Mouse (Mus musculus) hindbrain, embryonic 12.5 days (tissue): ENCODE measurements around the gene Zic5. TPM values are rescaled to one million over a fixed set of nuclear protein-coding genes. Genes with fewer than 3 reads are reported as not detected.
"Not testable (repeated sequence)": the region's sequence is repeated elsewhere in the genome, so short reads cannot be mapped to it uniquely, and the experiment has no call there.

Experiments used
- ATAC-seq: fragments of 200-750 bp; cut with Nextera tagmentation; 2 replicates; pipeline ENCODE4 v1.8.0; 2017; ENCODE audit warnings: moderate TSS enrichment; ENCODE audit not compliant: low FRiP score
- H3K27ac ChIP-seq: fragments of 300-500 bp; sonication (generic); 2 replicates; pipeline ENCODE4 v1.5.1; 2016; ENCODE audit warnings: mild to moderate bottlenecking
- H3K27me3 ChIP-seq: fragments of 300-500 bp; sonication (generic); 2 replicates; pipeline ENCODE4 v1.6.1; 2016; ENCODE audit warnings: mild to moderate bottlenecking
- H3K36me3 ChIP-seq: fragments of 300-500 bp; sonication (generic); 2 replicates; pipeline ENCODE4 v1.6.1; 2016; ENCODE audit warnings: mild to moderate bottlenecking
- H3K4me1 ChIP-seq: fragments of 300-500 bp; sonication (generic); 2 replicates; pipeline ENCODE4 v1.6.1; 2016
- H3K4me2 ChIP-seq: fragments of 300-500 bp; sonication (generic); replicated peaks from 2 replicates; pipeline ENCODE4 v1.6.1; 2016; ENCODE audit warnings: mild to moderate bottlenecking
- H3K4me3 ChIP-seq: fragments of 300-500 bp; sonication (generic); 2 replicates; pipeline ENCODE4 v1.5.1; 2016; ENCODE audit warnings: mild to moderate bottlenecking
- H3K9ac ChIP-seq: fragments of 300-500 bp; sonication (generic); 2 replicates; pipeline ENCODE4 v1.6.1; 2016; ENCODE audit warnings: mild to moderate bottlenecking, moderate library complexity
- H3K9me3 ChIP-seq: fragments of 300-500 bp; sonication (generic); replicated peaks from 2 replicates; pipeline ENCODE4 v1.6.1; 2016; ENCODE audit warnings: mild to moderate bottlenecking
- WGBS: fragments of 180-500 bp; shearing (Covaris S2); methylation state at CpG from one replicate; pipeline ENCODE4 v1.1.7; 2016; 5-methylcytosine and 5-hydroxymethylcytosine counted together
- polyA plus RNA-seq: library from polyadenylated mRNA; unstranded; fragments of >200 nt; fragmentation: Nextera tagmentation; extraction: Ambion mirVana; gene quantifications from 2 replicates; pipeline ENCODE4 v1.2.1, GENCODE M21; 2016

Gene Zic5
- polyA plus RNA-seq, 1 experiment from 2014 or later = 25.0 TPM

DNA sequence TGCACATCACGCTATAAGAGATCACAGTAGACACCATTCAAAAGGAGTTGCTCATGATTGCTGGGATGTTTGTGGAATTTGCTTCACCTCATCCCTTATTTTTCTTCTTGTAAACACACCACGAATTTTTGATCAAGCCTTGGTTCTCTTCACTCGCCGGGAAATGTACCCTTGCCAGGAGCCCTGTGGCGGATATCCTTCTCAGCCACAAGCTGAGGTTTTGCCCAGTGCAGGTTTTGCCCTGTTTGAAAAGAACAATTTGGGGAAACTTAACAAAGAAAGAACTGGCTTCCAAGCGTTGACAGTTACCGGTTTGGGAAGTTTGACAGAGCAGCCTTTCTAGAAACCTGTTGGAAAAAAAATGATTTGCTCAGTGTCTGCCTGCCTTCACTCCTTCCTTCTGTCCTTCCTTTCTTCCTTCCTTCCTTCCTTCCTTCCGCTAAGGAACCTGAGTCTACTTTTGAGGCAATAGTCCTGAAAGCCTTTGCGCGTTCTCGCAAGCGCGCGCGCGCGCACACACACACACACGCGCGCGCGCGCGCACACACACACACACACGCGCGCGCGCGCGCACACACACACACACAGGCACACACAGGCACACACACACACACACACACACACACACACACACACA is 6.1 kb upstream of the Zic5 start:
- no peaks in the 10 kb centered on the region for H3K36me3 ChIP-seq
- H3K4me2 ChIP-seq = peak overlapping the region; percentile 56
- H3K4me3 ChIP-seq = 0 out of 2 replicates have a peak overlapping the region, but pooled peaks have one; percentile 6
- no peak overlapping the region for H3K9ac ChIP-seq
- H3K27me3 ChIP-seq = peaks cover 80% of the 10 kb centered on the region
- no peaks in the 10 kb centered on the region for H3K9me3 ChIP-seq
- H3K4me1 ChIP-seq = peaks cover 42% of the 10 kb centered on the region
- H3K27ac ChIP-seq = 0 out of 2 replicates have a peak overlapping the region, but pooled peaks have one; percentile 24
- WGBS = 7% methylated on average over 31 of the region's 31 CpGs
- no peak for ATAC-seq

DNA sequence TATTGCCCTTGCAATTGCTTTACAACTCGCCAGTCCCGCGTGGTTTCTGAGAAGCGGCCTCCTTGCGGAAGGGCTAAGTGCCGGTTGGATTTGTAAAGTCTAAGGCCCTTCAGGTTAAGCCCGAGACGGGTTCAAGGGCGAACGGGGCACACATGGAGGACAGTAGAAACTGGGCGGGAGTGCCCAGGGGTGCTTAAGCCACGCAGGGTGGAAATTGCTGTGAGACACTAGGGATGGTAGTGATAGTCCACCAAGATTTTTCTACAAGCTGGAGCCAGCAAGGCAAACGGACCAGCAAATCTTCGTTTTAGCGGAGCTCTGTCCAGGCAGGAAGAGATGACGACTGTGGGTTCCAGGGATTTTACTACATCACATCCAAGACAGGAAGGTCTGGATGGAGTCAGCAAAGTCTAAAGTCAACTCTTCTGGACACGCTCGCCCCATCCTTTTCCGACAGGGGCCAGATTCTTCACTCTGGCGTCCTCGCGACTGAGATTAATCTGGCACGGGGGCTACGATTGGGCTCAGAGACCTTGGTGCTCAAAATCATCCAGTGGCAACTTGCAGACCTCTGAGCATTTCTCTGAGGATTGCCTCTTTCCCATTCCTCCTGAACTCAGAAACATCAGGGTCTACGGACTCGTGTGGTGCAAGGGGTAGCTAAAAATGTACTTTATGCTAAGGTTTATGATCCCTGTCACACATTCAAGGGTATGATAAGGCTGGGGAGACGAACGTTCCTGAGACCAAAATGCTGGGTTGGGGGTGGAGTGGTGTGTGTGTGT is 3.7 kb upstream of the Zic5 start:
- 4% methylated on average over 28 of the region's 28 CpGs for WGBS
- H3K4me2 ChIP-seq = peak overlapping the region; percentile 48
- no peak for ATAC-seq
- H3K27me3 ChIP-seq = peaks cover 82% of the 10 kb centered on the region
- no peaks in the 10 kb centered on the region for H3K9me3 ChIP-seq
- no peaks in the 10 kb centered on the region for H3K36me3 ChIP-seq
- H3K27ac ChIP-seq = peak overlapping the region; percentile 35; the same call in 1 of the 2 replicates
- H3K4me3 ChIP-seq = peak overlapping the region; percentile 22
- H3K4me1 ChIP-seq = peaks cover 47% of the 10 kb centered on the region
- H3K9ac ChIP-seq = peak overlapping the region; percentile 43

DNA sequence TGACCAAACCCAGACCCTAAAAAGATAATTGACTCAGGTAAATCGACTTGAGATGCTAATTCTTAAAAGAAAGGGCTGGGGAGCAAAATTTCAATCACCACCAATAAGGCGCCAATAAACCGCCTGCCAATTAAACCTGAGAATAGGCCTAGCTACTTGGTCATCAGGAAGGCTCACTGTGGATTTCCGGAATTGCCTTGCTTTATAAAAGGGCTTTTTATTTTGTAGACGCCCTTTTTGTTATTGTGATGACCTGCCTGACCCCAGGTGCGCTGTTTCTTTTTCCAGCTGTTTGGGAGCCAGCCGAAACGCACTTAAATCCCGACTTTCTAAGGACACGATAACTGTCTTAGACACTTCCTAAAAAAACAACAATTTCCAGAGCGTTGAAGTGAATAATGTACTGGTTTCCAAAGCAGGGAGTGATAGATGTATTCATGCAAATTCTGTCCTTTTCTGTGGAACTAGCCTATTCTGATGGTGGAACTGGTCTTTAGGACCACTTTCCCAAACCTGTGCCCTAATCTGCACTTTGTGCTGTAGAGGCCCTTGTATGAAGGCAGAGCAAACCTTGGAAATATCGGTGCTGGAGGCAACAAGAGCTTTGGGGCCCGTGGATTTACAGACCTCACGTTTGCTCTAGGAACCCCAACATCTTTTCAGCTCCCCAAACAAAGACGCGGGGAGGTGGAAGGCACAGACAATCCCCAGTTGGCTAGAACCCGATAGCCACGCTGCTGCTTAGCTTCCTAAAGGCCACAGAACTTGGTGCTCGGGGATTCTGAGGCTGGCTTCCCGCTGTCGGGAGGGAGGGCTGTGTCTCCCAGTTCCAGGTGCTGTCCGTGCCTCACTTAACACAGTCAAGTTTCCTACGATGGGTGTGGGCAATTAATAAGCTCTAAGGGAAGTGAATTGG is 2.7 kb upstream of the Zic5 start:
- Histone ChIP-seq H3K9ac (peak overlapping the region; percentile 43), H3K27ac (no peak overlapping the region), H3K36me3 (no peaks in the 10 kb centered on the region), H3K27me3 (peaks cover 82% of the 10 kb centered on the region), H3K4me2 (peak overlapping the region; percentile 48), H3K4me3 (peak overlapping the region; percentile 22; the same call in 1 of the 2 replicates), H3K4me1 (peaks cover 48% of the 10 kb centered on the region), H3K9me3 (no peaks in the 10 kb centered on the region)
- no peak for ATAC-seq
- 6% methylated on average over 23 of the region's 23 CpGs for WGBS

DNA sequence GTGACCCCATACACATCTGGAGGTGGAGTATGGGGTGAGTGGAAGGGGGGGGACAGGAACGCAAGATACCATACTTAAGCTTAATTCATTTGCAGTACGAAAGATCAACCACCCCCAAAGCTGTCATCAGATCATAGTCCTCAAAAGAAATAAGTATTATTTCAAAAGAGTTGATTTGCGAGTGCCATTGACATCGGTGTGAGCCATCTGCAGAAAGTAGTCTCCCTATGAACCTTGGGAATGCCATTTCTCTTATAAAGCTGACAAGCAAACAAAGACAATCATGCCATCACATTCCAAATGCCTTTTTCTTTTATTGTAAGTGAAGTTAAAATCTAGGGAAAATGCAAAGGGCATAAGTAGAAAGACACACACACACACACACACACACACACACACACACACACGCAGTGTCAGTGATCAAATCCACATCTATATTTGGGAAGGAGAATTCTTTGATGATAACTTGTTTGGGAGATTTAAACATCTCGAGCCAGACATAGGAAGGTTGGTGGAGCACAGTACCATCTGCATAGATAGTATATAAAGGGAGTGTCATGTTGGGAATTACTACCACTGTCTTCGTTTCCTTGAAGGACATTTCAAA is 1.4 kb upstream of the Zic5 start:
- WGBS = 40% methylated on average over 7 of the region's 7 CpGs
- no peak overlapping the region for H3K9ac ChIP-seq
- H3K36me3 ChIP-seq = no peaks in the 10 kb centered on the region
- H3K9me3 ChIP-seq = no peaks in the 10 kb centered on the region
- H3K4me3 ChIP-seq = no peak overlapping the region
- peak overlapping the region; percentile 8; the same call in 1 of the 2 replicates for H3K4me2 ChIP-seq
- peaks cover 88% of the 10 kb centered on the region for H3K27me3 ChIP-seq
- peaks cover 43% of the 10 kb centered on the region for H3K4me1 ChIP-seq
- no peak for ATAC-seq
- H3K27ac ChIP-seq = no peak overlapping the region

DNA sequence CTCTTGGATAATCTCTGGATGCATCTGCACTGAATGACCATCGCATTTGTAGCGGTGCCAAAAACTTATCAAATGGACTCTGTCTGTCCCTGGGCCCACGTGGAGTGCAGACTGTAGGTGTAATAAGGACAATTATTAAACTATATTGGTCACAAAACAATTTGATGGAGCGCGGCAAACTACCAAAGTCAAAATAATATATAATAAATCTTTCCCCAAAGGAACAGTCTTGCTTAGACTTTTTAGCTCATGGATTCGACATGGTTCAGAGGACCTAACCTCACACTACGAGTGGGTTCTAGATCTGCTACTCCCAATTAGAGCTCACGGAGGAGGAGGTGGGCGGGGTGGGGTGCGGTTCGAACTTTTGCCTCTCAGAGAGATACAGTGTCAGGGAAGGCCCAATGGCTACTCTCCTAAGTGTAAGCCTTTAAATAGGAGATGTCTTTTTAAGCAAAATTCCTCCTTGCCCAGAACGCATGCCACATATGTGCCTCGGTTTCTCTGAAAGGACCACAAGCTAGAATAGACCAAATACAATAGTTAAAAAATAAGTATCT is 534 bp upstream of the Zic5 start:
- H3K9me3 ChIP-seq = no peaks in the 10 kb centered on the region
- H3K4me2 ChIP-seq = peak overlapping the region; percentile 69
- H3K9ac ChIP-seq = 0 out of 2 replicates have a peak overlapping the region, but pooled peaks have one; percentile 49
- no peak for ATAC-seq
- H3K27me3 ChIP-seq = peaks cover 85% of the 10 kb centered on the region
- H3K4me3 ChIP-seq = peak overlapping the region; percentile 61
- H3K4me1 ChIP-seq = peaks cover 43% of the 10 kb centered on the region
- H3K27ac ChIP-seq = no peak overlapping the region; the same call in 1 of the 2 replicates
- no peaks in the 10 kb centered on the region for H3K36me3 ChIP-seq
- 23% methylated on average over 13 of the region's 13 CpGs for WGBS

DNA sequence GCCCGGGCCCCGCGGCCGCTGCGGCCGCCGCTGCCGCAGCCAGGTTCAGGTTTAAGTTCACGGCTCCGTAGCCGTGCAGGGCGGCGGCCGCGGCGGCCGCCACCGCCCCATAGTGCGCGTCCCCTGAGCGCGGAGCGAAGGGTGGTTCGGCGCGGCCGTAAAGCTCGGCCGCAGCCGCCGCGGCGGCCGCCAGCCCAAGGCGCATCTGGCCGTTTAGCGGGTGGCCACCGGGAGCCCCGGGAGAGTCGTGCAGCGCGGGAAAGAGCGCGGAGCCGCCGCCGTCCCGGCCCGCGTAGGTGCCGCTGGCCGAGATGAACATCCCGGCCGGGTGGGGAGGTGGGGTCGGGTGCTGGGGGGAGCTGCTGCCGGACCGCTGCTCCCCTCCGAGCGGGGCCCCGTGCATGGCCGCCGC is 1.1 kb downstream of the Zic5 start:
- H3K36me3 ChIP-seq = no peaks in the 10 kb centered on the region
- peaks cover 84% of the 10 kb centered on the region for H3K27me3 ChIP-seq
- peak overlapping the region; percentile 95 for H3K27ac ChIP-seq
- H3K4me3 ChIP-seq = peak overlapping the region; percentile 61
- ATAC-seq = peak; percentile 14
- under 1% methylated on average over 48 of the region's 62 CpGs for WGBS
- peak overlapping the region; percentile 85 for H3K9ac ChIP-seq
- H3K4me1 ChIP-seq = peaks cover 42% of the 10 kb centered on the region
- peak overlapping the region; percentile 69 for H3K4me2 ChIP-seq
- no peaks in the 10 kb centered on the region for H3K9me3 ChIP-seq

DNA sequence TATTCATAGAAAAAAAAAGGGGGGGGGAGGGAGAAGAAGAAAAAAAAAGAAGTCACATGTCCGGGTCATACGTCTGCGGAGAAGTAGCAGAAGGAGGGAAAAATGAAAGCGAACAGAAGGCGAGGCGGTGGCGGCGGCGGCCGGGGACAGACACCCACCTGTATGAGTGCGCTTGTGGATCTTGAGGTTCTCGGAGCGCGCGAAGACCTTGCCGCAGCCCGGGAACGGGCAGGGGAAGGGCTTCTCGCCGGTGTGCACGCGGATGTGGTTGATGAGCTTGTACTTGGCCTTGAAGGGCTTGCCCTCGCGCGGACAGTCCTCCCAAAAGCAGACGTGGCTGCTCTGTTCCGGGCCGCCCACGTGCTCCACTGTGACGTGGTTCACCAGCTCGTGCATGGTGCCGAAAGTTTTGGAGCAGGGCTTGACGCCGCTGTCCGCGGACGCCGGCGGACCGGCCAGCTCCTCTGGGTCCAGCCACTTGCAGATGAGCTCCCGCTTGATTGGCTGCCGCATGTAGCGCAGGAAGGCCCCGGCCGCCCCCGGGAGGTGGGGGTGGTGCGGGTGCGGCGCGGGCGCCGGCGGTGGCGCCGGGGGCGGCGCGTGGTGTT is 1.6 kb downstream of the Zic5 start:
- not testable (repeated sequence) for H3K36me3 ChIP-seq, H3K9me3 ChIP-seq
- peak overlapping the region; percentile 85 for H3K9ac ChIP-seq
- H3K4me3 ChIP-seq = peak overlapping the region; percentile 61
- peak; percentile 53 for ATAC-seq
- peaks cover 80% of the 10 kb centered on the region for H3K27me3 ChIP-seq
- under 1% methylated on average over 55 of the region's 58 CpGs for WGBS
- H3K4me2 ChIP-seq = peak overlapping the region; percentile 69
- peak overlapping the region; percentile 95 for H3K27ac ChIP-seq
- peaks cover 38% of the 10 kb centered on the region for H3K4me1 ChIP-seq

DNA sequence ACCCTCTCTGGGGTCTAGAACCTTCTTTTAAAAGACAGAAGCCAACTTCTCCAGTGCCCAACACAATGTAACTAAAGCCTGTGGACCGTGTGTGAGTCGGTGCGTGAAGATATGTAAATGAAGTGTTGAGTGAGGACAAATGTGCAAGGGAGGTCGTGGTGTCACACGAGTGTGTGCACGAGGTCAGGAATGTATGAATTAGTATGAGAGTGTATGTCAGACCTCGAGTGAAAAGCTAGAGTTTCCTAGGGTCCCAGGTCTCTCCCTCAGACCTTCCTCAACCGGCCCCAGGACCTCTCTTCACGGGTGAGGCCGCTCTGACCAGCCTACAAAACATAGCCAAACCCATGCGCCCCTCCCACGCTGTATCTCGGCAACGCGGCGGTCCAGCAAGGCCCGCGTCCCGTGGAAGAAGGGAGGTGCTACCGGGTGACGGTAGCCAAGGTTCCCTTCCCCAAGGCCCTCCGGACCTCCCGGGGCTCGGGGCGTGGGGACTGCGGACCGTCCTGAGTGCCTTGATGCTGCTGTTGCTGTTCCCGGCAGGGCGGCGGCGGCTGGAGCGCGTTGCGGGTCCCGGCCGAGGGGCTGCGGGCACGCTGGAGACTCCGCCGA is 2.3 kb downstream of the Zic5 start:
- no peak for ATAC-seq
- peaks cover 32% of the 10 kb centered on the region for H3K4me1 ChIP-seq

DNA sequence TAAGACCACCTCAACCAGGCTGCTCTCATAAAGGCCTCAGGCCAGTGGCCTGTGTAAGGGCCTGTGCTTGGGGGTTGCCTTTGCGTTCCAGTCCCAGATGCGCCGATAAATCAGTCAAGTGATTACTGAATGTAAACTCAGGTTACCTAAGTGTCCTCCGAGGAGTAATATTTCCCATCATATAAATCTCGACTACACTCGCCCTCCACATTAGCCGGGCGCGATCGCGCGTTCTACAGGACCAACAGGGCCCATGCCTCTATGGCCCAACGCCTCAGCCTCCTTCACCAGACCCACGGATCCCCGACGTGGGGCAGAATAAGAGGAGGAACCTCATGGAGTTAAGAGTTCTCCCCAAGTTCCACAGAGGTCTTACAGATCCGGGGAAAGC is 2.8 kb downstream of the Zic5 start:
- H3K4me2 ChIP-seq = peak overlapping the region; percentile 69
- H3K27ac ChIP-seq = peak overlapping the region; percentile 95
- no peak for ATAC-seq
- H3K4me1 ChIP-seq = peaks cover 30% of the 10 kb centered on the region
- H3K9ac ChIP-seq = peak overlapping the region; percentile 85
- peaks cover 74% of the 10 kb centered on the region for H3K27me3 ChIP-seq
- 3% methylated on average over 17 of the region's 17 CpGs for WGBS
- H3K4me3 ChIP-seq = peak overlapping the region; percentile 61
- H3K36me3 ChIP-seq = no peaks in the 10 kb centered on the region
- H3K9me3 ChIP-seq = no peaks in the 10 kb centered on the region

More for the DNA sequence above, 2.3 kb downstream of the Zic5 start:
- Histone ChIP-seq H3K4me3 (peak overlapping the region; percentile 61), H3K9ac (peak overlapping the region; percentile 85), H3K27me3 (peaks cover 78% of the 10 kb centered on the region), H3K27ac (peak overlapping the region; percentile 95), H3K9me3 (no peaks in the 10 kb centered on the region), H3K4me2 (peak overlapping the region; percentile 69), H3K36me3 (no peaks in the 10 kb centered on the region)
- under 1% methylated on average over 38 of the region's 40 CpGs for whole genome bisulfite sequencing

DNA sequence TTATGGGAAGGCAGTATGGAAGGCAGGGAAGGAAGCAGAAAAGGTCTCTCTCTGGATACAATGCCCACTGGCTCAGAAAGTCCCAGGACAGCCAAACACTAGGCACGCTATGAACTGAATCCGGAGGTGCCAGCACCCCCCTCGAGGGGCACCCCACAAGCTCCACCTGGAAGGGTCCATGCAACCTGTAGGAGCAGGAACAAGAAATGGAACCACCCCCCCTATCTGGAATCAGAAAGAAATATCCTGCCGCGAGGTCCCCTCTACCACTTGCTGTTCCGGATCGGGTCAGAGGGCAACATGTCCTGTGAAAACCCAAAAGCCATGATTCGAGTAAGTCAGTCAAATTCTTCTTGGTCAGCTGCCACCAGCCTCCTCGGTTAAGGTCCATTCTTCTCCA is 3.5 kb downstream of the Zic5 start:
- peak overlapping the region; percentile 69 for H3K4me2 ChIP-seq
- no peaks in the 10 kb centered on the region for H3K36me3 ChIP-seq
- H3K9me3 ChIP-seq = no peaks in the 10 kb centered on the region
- 8% methylated on average over 9 of the region's 9 CpGs for WGBS
- peaks cover 68% of the 10 kb centered on the region for H3K27me3 ChIP-seq
- H3K4me3 ChIP-seq = peak overlapping the region; percentile 61
- peak overlapping the region; percentile 95 for H3K27ac ChIP-seq
- H3K4me1 ChIP-seq = peaks cover 30% of the 10 kb centered on the region
- peak overlapping the region; percentile 85 for H3K9ac ChIP-seq
- ATAC-seq = no peak
